In the genomic region with DNA sequence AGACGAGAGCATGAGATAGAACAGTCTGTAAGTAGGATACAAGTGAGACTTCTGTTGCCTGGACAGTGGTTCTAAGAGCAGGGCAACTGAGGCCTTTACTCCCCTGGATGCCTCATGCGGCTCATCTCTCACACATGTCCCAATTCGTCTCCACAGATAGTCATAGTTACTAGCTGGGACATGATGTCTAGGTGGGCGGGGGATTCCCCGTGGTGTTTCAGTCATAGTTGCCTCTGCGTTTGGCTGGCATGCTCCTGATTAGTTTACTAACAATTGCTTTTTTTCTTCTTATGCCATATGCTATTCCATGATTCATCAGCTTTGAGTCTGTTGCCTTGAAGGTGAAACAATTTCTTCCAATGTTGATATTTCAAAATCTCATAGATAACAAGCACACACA, we compare ENCODE assay signal across 17 mouse cellular contexts.
DNase-seq lines count a peak whose midpoint lies in the region; ATAC-seq and TF ChIP-seq lines count a peak whose summit lies in the region.
"Had no signal": no experiment of that assay in that cellular context is flagged by ENCODE, and none has a peak within 500 bp of the region (broad histone marks: within the 10 kb centered on the region; RNA-seq: fewer than 3 reads in every experiment).

No protein-coding gene starts in this region.

- no peaks in the 10 kb centered on the region for H3K27me3 ChIP-seq in stomach, postnatal 0 days (ENCODE audit: control insufficient read depth, insufficient read depth, low read length)
- H3K27me3 ChIP-seq: hindbrain, embryonic 12.5 days; liver, embryonic 13.5 days had no signal

- 70% methylated on average over 6 of the region's 6 CpGs for WGBS in stomach, postnatal 0 days

- TF ChIP-seq CTCF in stomach, postnatal 0 days (IDR thresholded peaks at IDR 0.05; ENCODE audit: low read depth): no peak

- no peak overlapping the region for H3K9ac ChIP-seq in stomach, postnatal 0 days (ENCODE audit: low read length)
- H3K9ac ChIP-seq: hindbrain, embryonic 12.5 days; liver, embryonic 13.5 days had no signal

- no peaks in the 10 kb centered on the region for H3K36me3 ChIP-seq in stomach, postnatal 0 days (ENCODE audit: control insufficient read depth, insufficient read depth, low read length)
- H3K36me3 ChIP-seq: hindbrain, embryonic 12.5 days; liver, embryonic 13.5 days; midbrain, embryonic 10.5 days had no signal

- no peaks in the 10 kb centered on the region for H3K4me1 ChIP-seq in stomach, postnatal 0 days (replicated peaks; ENCODE audit: control insufficient read depth, insufficient read depth)
- H3K4me1 ChIP-seq: hindbrain, embryonic 12.5 days; liver, embryonic 13.5 days; midbrain, embryonic 10.5 days had no signal

- ATAC-seq in stomach, postnatal 0 days (ENCODE audit: low FRiP score, low TSS enrichment): no peak
- ATAC-seq: forebrain, embryonic 16.5 days; intestine, embryonic 16.5 days had no signal

- no peak overlapping the region for H3K27ac ChIP-seq in stomach, postnatal 0 days (replicated peaks)
- H3K27ac ChIP-seq: hindbrain, embryonic 12.5 days; liver, embryonic 13.5 days; midbrain, embryonic 10.5 days had no signal

- no peaks in the 10 kb centered on the region for H3K9me3 ChIP-seq in stomach, postnatal 0 days (ENCODE audit: control insufficient read depth, low read length)
- H3K9me3 ChIP-seq: hindbrain, embryonic 12.5 days; liver, embryonic 13.5 days; midbrain, embryonic 10.5 days had no signal

- TF ChIP-seq EP300 in stomach, postnatal 0 days (optimal IDR thresholded peaks at IDR 0.05): no peak

- DNase-seq in 3T3-L1 (ENCODE audit: low read depth, low spot score): peak; percentile 16
- DNase-seq in CD4-positive, CD25-positive, alpha-beta regulatory T cell, adult 2 months (ENCODE audit: low read depth, low spot score): peak; percentile 58
- DNase-seq in layer of hippocampus, adult 18-20 months (ENCODE audit: low spot score in 2 of 2): peak; percentile 77 to 89
- DNase-seq in left cerebral cortex, postnatal 14 days (ENCODE audit: low spot score in 2 of 2): peak; percentile 39 to 65
- no peak for DNase-seq in stomach, postnatal 0 days (ENCODE audit: low spot score)
- no peak for DNase-seq in kidney, postnatal 10 days
- no peak for DNase-seq in neural tube, embryonic 10.5 days (ENCODE audit: extremely low spot score, low spot score)
- DNase-seq: cerebellum, adult 9-11 months; embryo, embryonic 11 days; heart, adult 11 months; liver, embryonic 13.5 days; lung, postnatal 10 days had no signal

- no peak overlapping the region for H3K4me2 ChIP-seq in stomach, postnatal 0 days (replicated peaks; ENCODE audit: low read depth)
- H3K4me2 ChIP-seq: hindbrain, embryonic 12.5 days; liver, embryonic 13.5 days had no signal

- H3K4me3 ChIP-seq in stomach, postnatal 0 days (ENCODE audit: low read depth, low read length): no peak overlapping the region
- H3K4me3 ChIP-seq: hindbrain, embryonic 12.5 days; liver, embryonic 13.5 days; midbrain, embryonic 10.5 days; myocyte had no signal

- intact Hi-C loops in left cerebral cortex, postnatal 14 days (cut with DNase I): no loop called here

Comparison
In these comparisons a context has a peak if more than half of its experiments do, and no peak if none do; other contexts are left out.
1. DNase-seq: peak in 3T3-L1 (single experiment), CD4-positive, CD25-positive, alpha-beta regulatory T cell, adult 2 months (single experiment), layer of hippocampus, adult 18-20 months (2 of 2) and left cerebral cortex, postnatal 14 days (2 of 2); none in stomach, postnatal 0 days (single experiment), kidney, postnatal 10 days (single experiment) and neural tube, embryonic 10.5 days (single experiment).